Mouse (Mus musculus): ENCODE results near the gene Susd5.

- TF ChIP-seq CTCF (IDR thresholded peaks at IDR 0.05; ENCODE audit: borderline replicate concordance, extremely low read depth, insufficient read depth, insufficient read length) (no peak), POLR2A (IDR thresholded peaks at IDR 0.05; ENCODE audit: borderline replicate concordance, extremely low read depth, insufficient read depth, insufficient read length, poor library complexity, severe bottlenecking) (peak; percentile 88)
These were observed 30.5 kb upstream of the Susd5 start for GRCm38 (mm10) chr9:114026261-114026934.

Measured in brain, embryonic 14.5 days (tissue).